Comparison of ENCODE assay signal across 8 mouse cellular contexts in genomic region chr19:46454126-46454880, GRCm38 (mm10). TPM values are rescaled to one million over a fixed set of nuclear protein-coding genes. Genes with fewer than 3 reads are reported as not detected.
DNase-seq lines count a peak whose midpoint lies in the region; ATAC-seq lines count a peak whose summit lies in the region.

No protein-coding gene starts in this region.

- no peaks in the 10 kb centered on the region for H3K9me3 ChIP-seq in heart, embryonic 10.5 days
- H3K9me3 ChIP-seq in hindbrain, embryonic 14.5 days (ENCODE audit: control insufficient read depth, low read length) = no peaks in the 10 kb centered on the region

- intact Hi-C loops in heart, postnatal 14 days (cut with DNase I) = loop anchor here (2.0 to 5.0 kb wide), 2 partner anchors 33 to 48 kb away; no protein-coding TSS in a partner anchor

- no peak for ATAC-seq in hindbrain, embryonic 14.5 days (ENCODE audit: low FRiP score)

- peaks cover 38% of the 10 kb centered on the region for H3K36me3 ChIP-seq in heart, embryonic 10.5 days
- peaks cover 31% of the 10 kb centered on the region for H3K36me3 ChIP-seq in hindbrain, embryonic 14.5 days (replicated peaks; ENCODE audit: control insufficient read depth, insufficient read depth)

- peak overlapping the region; percentile 33; the same call in 1 of the 2 replicates for H3K4me3 ChIP-seq in heart, embryonic 10.5 days
- no peak overlapping the region for H3K4me3 ChIP-seq in hindbrain, embryonic 14.5 days (replicated peaks; ENCODE audit: low read length)

- H3K4me1 ChIP-seq in heart, embryonic 10.5 days = peaks cover 81% of the 10 kb centered on the region
- peaks cover 10% of the 10 kb centered on the region for H3K4me1 ChIP-seq in hindbrain, embryonic 14.5 days (replicated peaks; ENCODE audit: control insufficient read depth, insufficient read depth, low read length)

- no peak for DNase-seq in heart, embryonic 10.5 days (ENCODE audit: low spot score)
- no peak for DNase-seq in heart, postnatal 14 days
- peak; percentile 47 for DNase-seq in 416B (ENCODE audit: low read depth)
- DNase-seq in hindbrain, embryonic 14.5 days (ENCODE audit: low spot score) = no peak
- peak; percentile 58 for DNase-seq in lung, postnatal 10 days
- DNase-seq in right cerebral cortex, postnatal 36 days (ENCODE audit: low spot score in 2 of 2) = no peak
- no peak for DNase-seq in layer of hippocampus, adult 11-12 months (ENCODE audit: low spot score)
- DNase-seq in gastrocnemius, adult 18-20 months (ENCODE audit: low spot score) = no peak

- 39% methylated on average over 20 of the region's 20 CpGs for WGBS in heart, embryonic 10.5 days
- WGBS in hindbrain, embryonic 14.5 days = 72% methylated on average over 20 of the region's 20 CpGs

- H3K9ac ChIP-seq in hindbrain, embryonic 14.5 days = no peak overlapping the region

- peak overlapping the region; percentile 89 for H3K27ac ChIP-seq in heart, embryonic 10.5 days
- H3K27ac ChIP-seq in hindbrain, embryonic 14.5 days = peak overlapping the region; percentile 74

- H3K4me2 ChIP-seq in hindbrain, embryonic 14.5 days (replicated peaks) = no peak overlapping the region

- H3K27me3 ChIP-seq in heart, embryonic 10.5 days (ENCODE audit: insufficient read depth, poor library complexity, severe bottlenecking) = no peaks in the 10 kb centered on the region
- H3K27me3 ChIP-seq in hindbrain, embryonic 14.5 days (ENCODE audit: control insufficient read depth, insufficient read depth, low read length) = no peaks in the 10 kb centered on the region

RNA-seq across cellular contexts. Expression of gene Trim8, which starts 47.2 kb away (rescaled TPM):
- polyA plus RNA-seq in heart, embryonic 10.5 days (2016; fragmentation: Nextera tagmentation; extraction: Ambion mirVana) = 17.6 and 22.0 TPM in 2 replicates
- 10 to 100 TPM; 47.6 to 50.0 TPM for total RNA-seq in heart, postnatal 14 days (2021)
- polyA plus RNA-seq in hindbrain, embryonic 14.5 days (2014; fragmentation: Nextera tagmentation; extraction: Ambion mirVana) = 37.5 and 39.4 TPM in 2 replicates
- 10 to 100 TPM; 17.6 to 22.5 TPM for total RNA-seq in gastrocnemius, adult 18-20 months (2021)

RNA-seq across cellular contexts. Expression of gene Sufu, which starts 57.6 kb away (rescaled TPM):
- 30.9 and 32.8 TPM in 2 replicates for polyA plus RNA-seq in heart, embryonic 10.5 days (2016; fragmentation: Nextera tagmentation; extraction: Ambion mirVana)
- 10 to 100 TPM; 15.1 to 15.3 TPM for total RNA-seq in heart, postnatal 14 days (2021)
- polyA plus RNA-seq in hindbrain, embryonic 14.5 days (2014; fragmentation: Nextera tagmentation; extraction: Ambion mirVana) = 23.0 and 24.1 TPM in 2 replicates
- 1 to 10 TPM; 5.0 to 5.4 TPM for total RNA-seq in gastrocnemius, adult 18-20 months (2021)

RNA-seq across cellular contexts. Expression of gene Actr1a, which starts 58.8 kb away (rescaled TPM):
- 124 and 137 TPM in 2 replicates for polyA plus RNA-seq in heart, embryonic 10.5 days (2016; fragmentation: Nextera tagmentation; extraction: Ambion mirVana)
- 100 to 1,000 TPM; 104 to 108 TPM for total RNA-seq in heart, postnatal 14 days (2021)
- polyA plus RNA-seq in hindbrain, embryonic 14.5 days (2014; fragmentation: Nextera tagmentation; extraction: Ambion mirVana) = 327 and 382 TPM in 2 replicates
- 10 to 100 TPM; 51.8 to 57.1 TPM for total RNA-seq in gastrocnemius, adult 18-20 months (2021)

Comparison
In these comparisons a context has a peak if more than half of its experiments do, and no peak if none do; other contexts are left out.
1. DNase-seq: peak in 416B (single experiment) and lung, postnatal 10 days (single experiment); none in heart, embryonic 10.5 days (single experiment), heart, postnatal 14 days (0 of 2), hindbrain, embryonic 14.5 days (single experiment), right cerebral cortex, postnatal 36 days (0 of 2), layer of hippocampus, adult 11-12 months (single experiment) and gastrocnemius, adult 18-20 months (single experiment).